Mouse (Mus musculus) bone marrow, adult 2 months (tissue): ENCODE results near the gene Pdcd2. TPM values are rescaled to one million over a fixed set of nuclear protein-coding genes. Genes with fewer than 3 reads are reported as not detected.
A peak's percentile ranks its signal among the peaks of the same experiment; 100 is the strongest.

Experiments
- H3K27ac ChIP-seq: fragments of 200-500 bp; 2 replicates; pipeline ENCODE4 v1.5.1; 2012; ENCODE audit warnings: low read depth, mild to moderate bottlenecking, control low read depth, inconsistent platforms, low read length; ENCODE audit not compliant: control insufficient read depth, poor library complexity, insufficient read depth
- H3K4me1 ChIP-seq: fragments of 200-500 bp; 2 replicates; pipeline ENCODE4 v1.6.1; 2011; ENCODE audit warnings: low read length; ENCODE audit not compliant: control insufficient read depth, insufficient read depth
- H3K4me3 ChIP-seq: fragments of 200-500 bp; replicated peaks from 2 replicates; pipeline ENCODE3; 2011; ENCODE audit warnings: mild to moderate bottlenecking, low read depth, low read length, control low read depth; ENCODE audit not compliant: control insufficient read depth
- CTCF ChIP-seq: fragments of 200-500 bp; IDR thresholded peaks from 2 replicates; pipeline ENCODE4 v1.5.1; 2011; ENCODE audit warnings: low read length, control low read depth; ENCODE audit not compliant: control insufficient read depth, insufficient read depth
- POLR2A ChIP-seq: fragments of 200-500 bp; IDR thresholded peaks from 2 replicates; pipeline ENCODE4 v1.6.1; 2011; ENCODE audit warnings: low read depth, mild to moderate bottlenecking, control low read depth, low read length, borderline replicate concordance; ENCODE audit not compliant: control insufficient read depth
- WGBS: fragments of 180-500 bp; shearing (Covaris S2); methylation state at CpG from one replicate; pipeline ENCODE4 v1.1.7; 2018; 5-methylcytosine and 5-hydroxymethylcytosine counted together
- polyA plus RNA-seq: library from polyadenylated mRNA; stranded (reverse); fragments of >200 nt; gene quantifications from 2 replicates; pipeline ENCODE4 v1.2.4, GENCODE M21; 2011; ENCODE audit warnings: low replicate concordance; ENCODE audit not compliant: missing spikeins, insufficient read depth, insufficient read length

Gene Pdcd2
- polyA plus RNA-seq, 1 experiment: 39.6 TPM

GRCm38 (mm10) chr17:15540309-15540708 lies 13.2 kb upstream of the Pdcd2 start:
- no peak overlapping the region for H3K27ac ChIP-seq
- no peak overlapping the region for H3K4me3 ChIP-seq
- WGBS: 68% methylated on average over 4 of the region's 4 CpGs
- no peaks in the 10 kb centered on the region for H3K4me1 ChIP-seq
- TF ChIP-seq CTCF: no peak
- no peak for TF ChIP-seq POLR2A

DNA sequence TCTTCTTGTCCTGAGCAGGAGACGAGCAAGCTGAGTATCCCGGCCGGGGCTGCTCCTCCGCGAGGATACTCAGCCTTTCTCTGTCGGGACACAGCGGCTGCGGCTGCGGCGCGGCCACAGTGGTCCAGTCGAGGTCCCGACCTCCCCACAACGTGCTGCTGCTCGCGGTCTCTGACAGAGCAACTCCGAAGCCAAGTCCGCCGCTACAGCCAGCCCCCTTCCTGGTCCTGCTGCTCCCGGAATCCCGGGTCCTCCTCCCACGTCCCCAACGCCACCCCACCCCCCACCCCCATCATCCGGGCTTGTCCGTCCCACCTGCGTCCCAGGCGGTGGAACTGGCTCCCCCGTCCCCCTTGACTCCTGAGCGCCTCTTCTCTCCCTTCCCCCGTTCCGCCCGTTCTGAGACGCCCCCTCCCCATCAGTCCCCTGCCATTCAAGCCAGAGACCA lies 9.4 kb upstream of the Pdcd2 start:
- WGBS: 4% methylated on average over 33 of the region's 33 CpGs
- TF ChIP-seq POLR2A (no peak), CTCF (no peak)
- no peaks in the 10 kb centered on the region; the same call in 1 of the 2 replicates for H3K4me1 ChIP-seq
- H3K4me3 ChIP-seq: peak overlapping the region; percentile 27
- no peak overlapping the region for H3K27ac ChIP-seq

DNA sequence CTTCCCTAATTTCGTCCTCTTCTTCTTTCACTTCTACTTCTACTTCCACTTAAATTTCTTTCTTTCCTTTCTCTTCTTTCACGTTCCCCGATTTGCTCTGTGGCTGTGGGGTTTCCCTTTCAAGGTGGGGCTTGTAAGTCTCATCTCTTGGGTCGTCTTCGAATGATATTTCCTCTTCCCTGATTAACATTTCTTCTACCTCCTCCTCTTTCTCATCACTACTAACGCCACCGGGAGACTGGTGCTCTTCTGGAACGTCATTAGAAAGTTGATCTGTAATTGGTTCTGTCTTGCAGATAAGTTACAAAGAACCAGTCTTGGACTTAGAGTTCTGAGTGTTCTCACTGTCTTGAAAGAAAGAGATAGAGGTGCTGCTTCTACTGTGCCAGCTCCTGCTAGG lies 8.8 kb upstream of the Pdcd2 start:
- Histone ChIP-seq H3K4me3 (no peak overlapping the region), H3K4me1 (no peaks in the 10 kb centered on the region; the same call in 1 of the 2 replicates), H3K27ac (no peak overlapping the region)
- 3% methylated on average over 8 of the region's 8 CpGs for WGBS
- TF ChIP-seq POLR2A: no peak
- TF ChIP-seq CTCF: no peak

- TF ChIP-seq POLR2A (no peak), CTCF (no peak)
- 45% methylated on average over 11 of the region's 11 CpGs for WGBS
- Histone ChIP-seq H3K4me1 (no peaks in the 10 kb centered on the region; the same call in 1 of the 2 replicates), H3K4me3 (no peak overlapping the region), H3K27ac (no peak overlapping the region)
These were observed 8.2 kb upstream of the Pdcd2 start for GRCm38 (mm10) chr17:15535162-15535800.

DNA sequence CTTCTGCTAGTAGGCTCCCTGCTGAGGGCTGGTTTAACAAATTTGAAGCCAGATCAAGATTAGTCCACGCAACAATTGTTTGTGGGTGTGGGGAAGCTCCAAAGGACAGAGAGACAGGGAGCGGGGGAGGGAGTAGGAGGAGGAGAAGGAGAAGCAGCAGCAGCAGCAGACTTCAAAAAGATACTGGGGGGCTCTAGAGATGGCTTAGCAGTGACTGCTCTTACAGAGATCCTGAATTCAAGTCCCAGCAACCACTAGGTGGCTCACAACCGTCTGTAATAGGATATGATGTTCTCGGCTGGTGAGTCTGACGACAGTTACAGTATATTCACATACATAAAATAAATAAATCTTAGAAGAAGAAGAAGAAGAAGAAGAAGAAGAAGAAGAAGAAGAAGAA lies 3.0 kb upstream of the Pdcd2 start:
- H3K27ac ChIP-seq: no peak overlapping the region
- 30% methylated on average over 5 of the region's 5 CpGs for WGBS
- 0 out of 2 replicates have a peak, but pooled peaks have one; percentile 17 for TF ChIP-seq CTCF
- no peak for TF ChIP-seq POLR2A
- H3K4me3 ChIP-seq: no peak overlapping the region
- peaks cover 1% of the 10 kb centered on the region; the same call in 1 of the 2 replicates for H3K4me1 ChIP-seq

- TF ChIP-seq POLR2A (no peak), CTCF (no peak)
- Histone ChIP-seq H3K4me3 (no peak overlapping the region), H3K4me1 (peaks cover 1% of the 10 kb centered on the region; the same call in 1 of the 2 replicates), H3K27ac (no peak overlapping the region)
- 9% methylated on average over 2 of the region's 2 CpGs for WGBS
These were observed 1.8 kb upstream of the Pdcd2 start for GRCm38 (mm10) chr17:15528887-15529286.

- WGBS: 20% methylated on average over 3 of the region's 3 CpGs
- H3K27ac ChIP-seq: no peak overlapping the region
- TF ChIP-seq POLR2A: no peak
- no peak for TF ChIP-seq CTCF
- H3K4me3 ChIP-seq: peak overlapping the region; percentile 10
- peaks cover 1% of the 10 kb centered on the region; the same call in 1 of the 2 replicates for H3K4me1 ChIP-seq
These were observed 673 bp upstream of the Pdcd2 start for GRCm38 (mm10) chr17:15527811-15528136.

DNA sequence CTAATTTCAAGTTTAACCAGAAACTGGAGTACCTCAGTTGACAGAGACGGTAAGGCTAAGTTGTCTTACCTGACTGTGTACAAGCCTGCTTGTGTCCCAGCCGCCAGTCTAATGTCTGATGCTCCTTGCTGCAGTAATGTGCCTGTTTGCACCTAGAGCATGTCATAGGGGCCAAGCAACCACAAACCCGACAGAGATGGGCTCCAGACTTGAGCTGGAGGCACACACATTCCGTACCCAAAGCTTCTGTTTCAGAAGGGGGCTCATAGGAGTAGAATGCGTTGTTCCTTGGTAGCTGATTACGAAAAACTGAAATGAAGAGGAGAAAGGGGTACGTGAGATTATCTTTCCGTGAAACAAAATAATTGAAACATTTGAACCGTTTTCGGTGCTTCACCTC lies 797 bp downstream of the Pdcd2 start:
- Histone ChIP-seq H3K4me1 (peaks cover 1% of the 10 kb centered on the region; the same call in 1 of the 2 replicates), H3K4me3 (peak overlapping the region; percentile 59), H3K27ac (no peak overlapping the region)
- TF ChIP-seq CTCF (no peak), POLR2A (no peak)
- WGBS: 17% methylated on average over 10 of the region's 10 CpGs

DNA sequence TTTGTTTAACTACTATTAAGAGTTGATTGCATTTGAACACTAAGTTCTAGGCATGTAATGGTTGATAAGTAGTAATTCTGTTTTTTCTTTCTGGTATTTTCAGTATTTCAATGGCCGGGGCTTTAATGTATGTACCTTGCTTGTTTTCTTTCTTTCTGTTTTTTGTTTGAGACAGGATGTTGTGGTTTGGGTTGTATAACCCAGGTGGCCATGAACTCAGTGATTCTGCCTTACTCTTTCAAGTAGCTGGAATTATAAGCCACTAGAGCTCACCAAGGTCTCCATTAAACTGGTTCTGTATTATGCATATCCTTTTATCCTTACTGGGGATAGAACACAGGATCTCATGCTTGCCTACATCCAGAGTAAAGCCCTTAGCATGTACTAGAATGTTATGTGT lies 8.3 kb downstream of the Pdcd2 start:
- H3K27ac ChIP-seq: no peak overlapping the region
- WGBS: 100% methylated on average over 1 of the region's 1 CpGs
- H3K4me1 ChIP-seq: no peaks in the 10 kb centered on the region
- TF ChIP-seq POLR2A (no peak), CTCF (no peak)
- H3K4me3 ChIP-seq: no peak overlapping the region
